Mouse (Mus musculus): Measurements from ENCODE around the gene 4930438A08Rik.

The 4930438A08Rik gene

GRCm38 (mm10) chr11:58305299-58305698, 30.7 kb downstream of the 4930438A08Rik start:
- ChIA-PET POLR2A (interaction anchor here in 1 of 4 experiments (0.6 kb wide), 3 partner anchors 50 to 169 kb away, joined by 3 read pairs; no protein-coding TSS in a partner anchor), CTCF (interaction anchor here in 1 of 4 experiments (0.6 kb wide), 1 partner anchor 286 kb away, joined by 3 read pairs; no protein-coding TSS in a partner anchor)

- ChIA-PET POLR2A (interaction anchor here (0.8 to 3.2 kb wide), 13 partner anchors 10 to 518 kb away, joined by 3 to 34 read pairs (median 6); partner anchors contain the start of genes Sh3bp5l (in 3 of the 4), Zfp672 (in 3 of the 4) and Cnot8 (in 1 of the 4)), CTCF (interaction anchor here in 3 of 4 experiments (0.6 to 2.6 kb wide), 4 partner anchors 10 to 209 kb away, joined by 3 to 11 read pairs (median 10); no protein-coding TSS in a partner anchor)
Observed at GRCm38 (mm10) chr11:58306860-58307308, 32.3 kb downstream of the 4930438A08Rik start, which contains the start of gene Zfp692. Gene Zfp692, plus strand, starts transcription at chr11:58307069.

GRCm38 (mm10) chr11:58307411-58308080, 32.9 kb downstream of the 4930438A08Rik start:
- POLR2A ChIA-PET, result interaction anchor here (0.8 to 3.2 kb wide), 21 partner anchors 9 to 518 kb away, joined by 3 to 34 read pairs (median 5); partner anchors contain the start of genes Sh3bp5l (in 4 of the 4), Zfp672 (in 4 of the 4) and Cnot8 (in 2 of the 4)
- CTCF ChIA-PET, result interaction anchor here in 3 of 4 experiments (0.5 to 2.6 kb wide), 13 partner anchors 9 to 210 kb away, joined by 3 to 11 read pairs (median 3); partner anchors contain the start of genes Sh3bp5l (in 1 of the 3) and Zfp672 (in 1 of the 3)

GRCm38 (mm10) chr11:58308661-58309060, 34.1 kb downstream of the 4930438A08Rik start:
- CTCF ChIA-PET, result interaction anchor here in 2 of 4 experiments (1.3 to 2.6 kb wide), 3 partner anchors 8 to 69 kb away, joined by 5 to 11 read pairs (median 11); partner anchors contain the start of genes Sh3bp5l (in 1 of the 2) and Zfp672 (in 1 of the 2)

GRCm38 (mm10) chr11:58314069-58314468, 39.5 kb downstream of the 4930438A08Rik start:
- ChIA-PET POLR2A (no interaction called here), CTCF (no interaction called here)

More at GRCm38 (mm10) chr11:58308661-58309060, 34.1 kb downstream of the 4930438A08Rik start:
- POLR2A ChIA-PET, result interaction anchor here in 3 of 4 experiments (0.6 to 3.2 kb wide), 10 partner anchors 8 to 31 kb away, joined by 3 to 34 read pairs (median 8); partner anchors contain the start of genes Sh3bp5l (in 3 of the 3) and Zfp672 (in 3 of the 3)

- CTCF ChIA-PET, result interaction anchor here in 3 of 4 experiments (0.6 to 2.1 kb wide), 4 partner anchors 8 to 37 kb away, joined by 3 to 12 read pairs (median 6); no protein-coding TSS in a partner anchor
- POLR2A ChIA-PET, result interaction anchor here in 3 of 4 experiments (0.6 to 3.8 kb wide), 14 partner anchors 8 to 29 kb away, joined by 3 to 33 read pairs (median 6); partner anchors contain the start of genes Sh3bp5l (in 3 of the 3), Zfp672 (in 3 of the 3) and Zfp692 (in 2 of the 3)
Observed at GRCm38 (mm10) chr11:58315536-58316168, 41.1 kb downstream of the 4930438A08Rik start.

- ChIA-PET CTCF (interaction anchor here in 3 of 4 experiments (1.0 to 2.1 kb wide), 5 partner anchors 9 to 137 kb away, joined by 3 to 12 read pairs (median 9); partner anchors contain the start of gene Zfp692 (in 1 of the 3)), POLR2A (interaction anchor here in 3 of 4 experiments (0.8 to 3.8 kb wide), 13 partner anchors 8 to 505 kb away, joined by 3 to 33 read pairs (median 7); partner anchors contain the start of genes Zfp672 (in 3 of the 3), Sh3bp5l (in 2 of the 3) and Zfp692 (in 2 of the 3))
Observed at GRCm38 (mm10) chr11:58316344-58316743, 41.7 kb downstream of the 4930438A08Rik start.

- POLR2A ChIA-PET, result interaction anchor here in 3 of 4 experiments (0.8 to 3.8 kb wide), 11 partner anchors 9 to 506 kb away, joined by 3 to 33 read pairs (median 7); partner anchors contain the start of genes Zfp672 (in 3 of the 3), Sh3bp5l (in 2 of the 3) and Zfp692 (in 2 of the 3)
- CTCF ChIA-PET, result interaction anchor here in 3 of 4 experiments (1.0 to 2.1 kb wide), 5 partner anchors 9 to 138 kb away, joined by 3 to 12 read pairs (median 9); partner anchors contain the start of gene Zfp692 (in 1 of the 3)
Observed at GRCm38 (mm10) chr11:58316768-58317390, 42.3 kb downstream of the 4930438A08Rik start.

GRCm38 (mm10) chr11:58322824-58323569, 48.4 kb downstream of the 4930438A08Rik start:
- CTCF ChIA-PET, result interaction anchor here in 2 of 4 experiments (0.8 to 1.5 kb wide), 5 partner anchors 15 to 861 kb away, joined by 3 to 7 read pairs (median 5); no protein-coding TSS in a partner anchor
- POLR2A ChIA-PET, result interaction anchor here in 2 of 4 experiments (1.0 to 3.6 kb wide), 13 partner anchors 7 to 218 kb away, joined by 3 to 11 read pairs (median 6); partner anchors contain the start of genes Sh3bp5l (in 2 of the 2), Zfp692 (in 2 of the 2), Cnot8 (in 1 of the 2) and Mrpl22 (in 1 of the 2)

GRCm38 (mm10) chr11:58323570-58324340, 49.2 kb downstream of the 4930438A08Rik start:
- CTCF ChIA-PET, result interaction anchor here in 2 of 4 experiments (0.8 to 1.5 kb wide), 5 partner anchors 16 to 860 kb away, joined by 3 to 7 read pairs (median 5); no protein-coding TSS in a partner anchor
- POLR2A ChIA-PET, result interaction anchor here in 2 of 4 experiments (0.8 to 2.5 kb wide), 11 partner anchors 8 to 219 kb away, joined by 3 to 11 read pairs (median 5); partner anchors contain the start of genes Zfp692 (in 2 of the 2), Cnot8 (in 1 of the 2) and Mrpl22 (in 1 of the 2)

GRCm38 (mm10) chr11:58324614-58325229, 50.1 kb downstream of the 4930438A08Rik start:
- POLR2A ChIA-PET, result interaction anchor here in 2 of 4 experiments (0.8 to 2.5 kb wide), 7 partner anchors 9 to 23 kb away, joined by 3 to 11 read pairs (median 7); partner anchors contain the start of gene Zfp692 (in 2 of the 2)
- CTCF ChIA-PET, result interaction anchor here in 1 of 4 experiments (1.2 to 1.5 kb wide), 3 partner anchors 17 to 859 kb away, joined by 3 to 7 read pairs (median 7); no protein-coding TSS in a partner anchor

GRCm38 (mm10) chr11:58326781-58327180, 52.2 kb downstream of the 4930438A08Rik start:
- POLR2A ChIA-PET, result interaction anchor here in 1 of 4 experiments (1.3 to 1.5 kb wide), 2 partner anchors 11 to 19 kb away, joined by 3 to 4 read pairs; no protein-coding TSS in a partner anchor
- CTCF ChIA-PET, result no interaction called here

- ChIA-PET CTCF (interaction anchor here (0.6 to 1.6 kb wide), 13 partner anchors 12 to 891 kb away, joined by 3 to 8 read pairs (median 4); no protein-coding TSS in a partner anchor), POLR2A (interaction anchor here (0.6 to 3.4 kb wide), 54 partner anchors 8 to 1120 kb away, joined by 3 to 39 read pairs (median 4); partner anchors contain the start of genes Zfp692 (in 3 of the 4), Hist3h2a (in 2 of the 4), Trim11 (in 2 of the 4) and Trim17 (in 2 of the 4))
Observed at GRCm38 (mm10) chr11:58329906-58330275, 55.3 kb downstream of the 4930438A08Rik start.
